ENCODE assay signal across 12 mouse cellular contexts in the genomic region with DNA sequence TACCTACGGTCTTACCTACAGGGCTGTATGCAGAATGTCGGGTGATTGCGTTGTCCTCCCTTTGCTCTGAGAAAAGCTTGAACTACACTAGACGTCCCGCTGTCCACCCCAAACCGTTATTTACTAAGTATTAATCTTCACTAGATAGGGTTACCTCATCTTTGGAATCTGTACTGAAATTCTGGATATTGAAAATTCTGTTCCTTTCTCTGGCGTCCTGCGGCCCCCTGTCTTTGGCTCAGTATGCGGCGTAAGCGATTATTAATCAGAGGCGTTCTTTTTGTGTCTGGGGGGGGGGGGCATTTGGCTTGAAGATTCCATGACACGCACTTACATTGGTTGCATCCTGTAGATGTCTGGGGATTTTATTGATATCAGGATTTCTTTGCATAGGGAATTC.
DNase-seq lines count a peak whose midpoint lies in the region; ATAC-seq and TF ChIP-seq lines count a peak whose summit lies in the region.
"Had no signal": no experiment of that assay in that cellular context is flagged by ENCODE, and none has a peak within 500 bp of the region (broad histone marks: within the 10 kb centered on the region; RNA-seq: fewer than 3 reads in every experiment).

No protein-coding gene starts in this region.

- no peaks in the 10 kb centered on the region for H3K36me3 ChIP-seq in limb, embryonic 11.5 days (ENCODE audit: control insufficient read depth, insufficient read depth, low read length)
- H3K36me3 ChIP-seq in limb, embryonic 10.5 days = no peaks in the 10 kb centered on the region
- peaks cover 22% of the 10 kb centered on the region for H3K36me3 ChIP-seq in forebrain, embryonic 14.5 days (ENCODE audit: control insufficient read depth, insufficient read depth, low read length)
- H3K36me3 ChIP-seq in midbrain, embryonic 13.5 days = no peaks in the 10 kb centered on the region
- H3K36me3 ChIP-seq in thymus, adult 2 months (ENCODE audit: control insufficient read depth, insufficient read depth, low read length) = no peaks in the 10 kb centered on the region
- H3K36me3 ChIP-seq: heart, embryonic 15.5 days; liver, embryonic 13.5 days; stomach, embryonic 15.5 days had no signal

- no peak overlapping the region for H3K4me3 ChIP-seq in limb, embryonic 11.5 days (ENCODE audit: low read depth, low read length)
- no peak overlapping the region for H3K4me3 ChIP-seq in limb, embryonic 10.5 days
- peak overlapping the region; percentile 78 for H3K4me3 ChIP-seq in forebrain, embryonic 14.5 days (ENCODE audit: low read depth, low read length)
- H3K4me3 ChIP-seq in midbrain, embryonic 13.5 days (replicated peaks) = peak overlapping the region; percentile 76
- H3K4me3 ChIP-seq in thymus, adult 2 months (ENCODE audit: control insufficient read depth, insufficient read depth, low read length) = no peak overlapping the region
- H3K4me3 ChIP-seq: heart, embryonic 15.5 days; liver, embryonic 13.5 days; stomach, embryonic 15.5 days had no signal

- TF ChIP-seq CTCF in thymus, adult 2 months (IDR thresholded peaks at IDR 0.05; ENCODE audit: borderline replicate concordance, control insufficient read depth, extremely low read depth, insufficient read depth, low read length, poor library complexity) = no peak

- no peak for TF ChIP-seq POLR2A in thymus, adult 2 months (IDR thresholded peaks at IDR 0.05; ENCODE audit: control insufficient read depth, extremely low read depth, insufficient read depth, low read length, poor library complexity)

- under 1% methylated on average over 13 of the region's 13 CpGs for WGBS in limb, embryonic 11.5 days
- 3% methylated on average over 13 of the region's 13 CpGs for whole genome bisulfite sequencing in limb, embryonic 10.5 days
- WGBS in forebrain, embryonic 14.5 days = under 1% methylated on average over 13 of the region's 13 CpGs
- 1% methylated on average over 13 of the region's 13 CpGs for WGBS in midbrain, embryonic 13.5 days
- WGBS in thymus, adult 2 months = 20% methylated on average over 13 of the region's 13 CpGs

- H3K27ac ChIP-seq in limb, embryonic 11.5 days (replicated peaks; ENCODE audit: low read depth, low read length) = no peak overlapping the region
- no peak overlapping the region for H3K27ac ChIP-seq in limb, embryonic 10.5 days
- peak overlapping the region; percentile 100 for H3K27ac ChIP-seq in forebrain, embryonic 14.5 days (ENCODE audit: low read depth, low read length)
- peak overlapping the region; percentile 100 for H3K27ac ChIP-seq in midbrain, embryonic 13.5 days
- H3K27ac ChIP-seq in thymus, adult 2 months (ENCODE audit: control insufficient read depth, insufficient read depth, low read length) = no peak overlapping the region
- H3K27ac ChIP-seq: heart, embryonic 15.5 days; liver, embryonic 13.5 days; stomach, embryonic 15.5 days had no signal

- no peak for ATAC-seq in limb, embryonic 11.5 days (ENCODE audit: insufficient number of reproducible peaks, low FRiP score, low TSS enrichment, low read depth)
- no peak for ATAC-seq in forebrain, embryonic 14.5 days
- ATAC-seq in midbrain, embryonic 13.5 days = no peak
- ATAC-seq: activated CD4-positive, CD25-positive, alpha-beta regulatory T cell, adult 4 months had no signal

- H3K27me3 ChIP-seq in limb, embryonic 11.5 days (ENCODE audit: control insufficient read depth, insufficient read depth, low read length) = peaks cover 72% of the 10 kb centered on the region
- peaks cover 95% of the 10 kb centered on the region for H3K27me3 ChIP-seq in limb, embryonic 10.5 days (ENCODE audit: low read depth, poor library complexity, severe bottlenecking)
- H3K27me3 ChIP-seq in forebrain, embryonic 14.5 days (replicated peaks; ENCODE audit: control insufficient read depth, insufficient read depth, low read length) = no peaks in the 10 kb centered on the region
- H3K27me3 ChIP-seq in midbrain, embryonic 13.5 days = peaks cover 10% of the 10 kb centered on the region; the same call in 1 of the 2 replicates
- H3K27me3 ChIP-seq in thymus, adult 2 months (ENCODE audit: control insufficient read depth, insufficient read depth, low read length) = peaks cover 16% of the 10 kb centered on the region; the same call in 1 of the 2 replicates

- H3K4me2 ChIP-seq in limb, embryonic 11.5 days (ENCODE audit: low read depth, severe bottlenecking) = no peak overlapping the region
- H3K4me2 ChIP-seq in forebrain, embryonic 14.5 days (ENCODE audit: low read length) = peak overlapping the region; percentile 86
- H3K4me2 ChIP-seq in midbrain, embryonic 13.5 days (replicated peaks) = peak overlapping the region; percentile 74
- H3K4me2 ChIP-seq: heart, embryonic 15.5 days; liver, embryonic 13.5 days; stomach, embryonic 15.5 days had no signal

- DNase-seq in limb, embryonic 11.5 days (ENCODE audit: low spot score) = peak; percentile 27
- no peak for DNase-seq in limb, embryonic 10.5 days (ENCODE audit: low spot score)
- peak; percentile 74 for DNase-seq in forebrain, embryonic 14.5 days (ENCODE audit: low spot score)
- DNase-seq in thymus, postnatal 25 days = no peak
- DNase-seq in testis, postnatal 14 days (ENCODE audit: low spot score) = no peak
- DNase-seq in thymus, adult 2 months = no peak
- DNase-seq: kidney, adult 9 months; liver, embryonic 13.5 days had no signal

- no peaks in the 10 kb centered on the region for H3K9me3 ChIP-seq in limb, embryonic 11.5 days (ENCODE audit: control insufficient read depth, low read length)
- no peaks in the 10 kb centered on the region for H3K9me3 ChIP-seq in limb, embryonic 10.5 days (replicated peaks)
- H3K9me3 ChIP-seq in forebrain, embryonic 14.5 days (replicated peaks; ENCODE audit: control insufficient read depth, low read length) = no peaks in the 10 kb centered on the region
- H3K9me3 ChIP-seq in midbrain, embryonic 13.5 days = no peaks in the 10 kb centered on the region
- H3K9me3 ChIP-seq: liver, embryonic 13.5 days; stomach, embryonic 15.5 days had no signal

- no peak overlapping the region for H3K9ac ChIP-seq in limb, embryonic 11.5 days (ENCODE audit: low read length)
- H3K9ac ChIP-seq in forebrain, embryonic 14.5 days (ENCODE audit: low read length) = peak overlapping the region; percentile 100
- peak overlapping the region; percentile 100 for H3K9ac ChIP-seq in midbrain, embryonic 13.5 days (replicated peaks)
- H3K9ac ChIP-seq: heart, embryonic 15.5 days; liver, embryonic 13.5 days; stomach, embryonic 15.5 days had no signal

- 0 out of 2 replicates have a peak, but pooled peaks cover 5% of the 10 kb centered on the region for H3K4me1 ChIP-seq in limb, embryonic 11.5 days (ENCODE audit: control insufficient read depth, insufficient read depth, low read length)
- H3K4me1 ChIP-seq in limb, embryonic 10.5 days = peaks cover 28% of the 10 kb centered on the region
- no peaks in the 10 kb centered on the region for H3K4me1 ChIP-seq in forebrain, embryonic 14.5 days (ENCODE audit: control insufficient read depth, insufficient read depth, low read length)
- 0 out of 2 replicates have a peak, but pooled peaks cover 6% of the 10 kb centered on the region for H3K4me1 ChIP-seq in midbrain, embryonic 13.5 days (replicated peaks)
- H3K4me1 ChIP-seq in thymus, adult 2 months (replicated peaks; ENCODE audit: control insufficient read depth, insufficient read depth, low read length) = 0 out of 2 replicates have a peak, but pooled peaks cover 3% of the 10 kb centered on the region

Comparison
In these comparisons a context has a peak if more than half of its experiments do, and no peak if none do; other contexts are left out.
1. DNase-seq: peak in limb, embryonic 11.5 days (single experiment) and forebrain, embryonic 14.5 days (single experiment); none in limb, embryonic 10.5 days (single experiment), thymus, postnatal 25 days (single experiment), testis, postnatal 14 days (single experiment) and thymus, adult 2 months (single experiment).
2. H3K27ac ChIP-seq: peak in forebrain, embryonic 14.5 days (single experiment) and midbrain, embryonic 13.5 days (single experiment); none in limb, embryonic 11.5 days (single experiment), limb, embryonic 10.5 days (single experiment) and thymus, adult 2 months (single experiment).
3. H3K4me3 ChIP-seq: peak in forebrain, embryonic 14.5 days (single experiment) and midbrain, embryonic 13.5 days (single experiment); none in limb, embryonic 11.5 days (single experiment), limb, embryonic 10.5 days (single experiment) and thymus, adult 2 months (single experiment).